Mouse (Mus musculus) kidney, adult 9 months (tissue): Measurements from ENCODE around the gene Mfng.
A peak's percentile ranks its signal among the peaks of the same experiment; 100 is the strongest.

ENCODE experiments used
- DNase-seq: peaks from one replicate; pipeline ENCODE4 v3.0.0; 2022

The Mfng gene

DNA sequence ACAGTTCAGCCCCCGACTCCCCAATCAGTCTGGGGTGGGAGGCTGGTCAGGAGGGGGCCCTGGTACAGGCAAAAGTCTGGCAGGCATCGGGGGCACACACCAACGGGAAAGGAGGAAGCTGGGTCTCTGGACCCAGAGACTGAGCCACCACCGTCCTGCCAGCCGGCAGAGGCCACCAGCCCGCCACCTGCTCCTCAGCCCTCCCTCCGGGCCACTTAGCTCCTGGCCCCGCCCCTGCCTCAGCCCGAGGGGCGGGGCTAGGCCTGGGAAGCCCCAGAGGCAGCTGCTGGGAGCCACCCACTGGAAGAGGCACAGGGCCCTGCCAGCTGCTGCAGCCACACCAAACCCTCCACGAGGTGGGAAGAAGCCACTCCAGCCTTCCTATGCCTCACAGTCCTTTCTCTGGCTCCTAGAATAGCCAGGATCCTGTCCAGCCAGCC, at the start of gene Mfng:
TSS of gene Mfng (minus strand) at position 186 of the 440 bp plus-strand sequence.
- peak; percentile 76 for DNase-seq

DNA sequence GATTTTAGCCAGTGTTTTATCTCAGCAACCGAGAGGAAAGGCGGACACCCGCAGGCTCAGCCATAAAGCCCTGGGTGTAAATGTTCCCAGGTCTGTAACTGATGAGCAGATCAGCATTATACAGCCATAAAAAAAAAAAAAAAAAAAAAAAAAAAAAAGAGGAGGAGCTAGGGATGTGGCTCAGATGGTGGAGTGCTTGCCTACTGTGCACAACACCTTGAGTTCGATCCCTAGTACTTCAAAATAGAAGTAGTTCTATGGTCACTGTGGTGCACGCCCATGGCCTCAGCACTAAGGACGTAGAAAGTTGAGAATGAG, 42.8 kb upstream of the Mfng start:
- no peak for DNase-seq

DNA sequence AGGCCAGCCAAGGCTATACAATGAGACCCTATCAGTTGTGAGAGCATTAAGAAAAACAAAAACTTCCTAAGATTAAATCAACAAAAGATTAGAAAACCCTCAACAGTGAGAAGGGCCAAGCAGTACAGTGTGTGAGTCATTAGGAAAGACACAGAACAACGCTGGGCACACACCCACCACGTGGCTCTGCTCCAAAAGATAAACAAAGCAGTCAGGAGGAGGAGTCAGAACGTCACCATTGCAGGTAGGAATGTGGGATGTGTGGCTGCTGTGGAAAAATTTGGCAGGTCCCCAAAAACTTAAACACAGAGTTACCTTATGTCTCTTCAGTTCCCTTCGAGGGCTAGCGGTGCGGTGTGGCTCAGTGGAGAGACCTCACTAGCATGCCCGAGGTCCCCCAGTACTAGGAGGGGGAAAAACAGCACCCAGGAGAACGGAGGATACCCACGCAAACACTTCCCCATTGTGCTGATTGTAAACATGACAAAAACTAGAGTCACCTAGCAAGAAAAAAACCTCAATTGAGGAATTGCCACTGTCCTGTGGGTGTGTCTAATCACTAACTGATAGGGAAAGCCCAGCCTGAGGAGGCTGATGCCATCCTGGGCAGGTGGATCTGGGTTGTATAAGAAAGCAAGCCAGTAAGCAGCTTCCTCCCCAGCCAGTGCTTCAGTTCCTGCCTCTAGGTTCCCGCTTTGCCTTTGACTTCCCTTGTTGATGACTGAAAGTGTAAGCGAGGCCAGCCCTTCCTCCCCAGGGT, 42.2 kb upstream of the Mfng start:
- DNase-seq = no peak

DNA sequence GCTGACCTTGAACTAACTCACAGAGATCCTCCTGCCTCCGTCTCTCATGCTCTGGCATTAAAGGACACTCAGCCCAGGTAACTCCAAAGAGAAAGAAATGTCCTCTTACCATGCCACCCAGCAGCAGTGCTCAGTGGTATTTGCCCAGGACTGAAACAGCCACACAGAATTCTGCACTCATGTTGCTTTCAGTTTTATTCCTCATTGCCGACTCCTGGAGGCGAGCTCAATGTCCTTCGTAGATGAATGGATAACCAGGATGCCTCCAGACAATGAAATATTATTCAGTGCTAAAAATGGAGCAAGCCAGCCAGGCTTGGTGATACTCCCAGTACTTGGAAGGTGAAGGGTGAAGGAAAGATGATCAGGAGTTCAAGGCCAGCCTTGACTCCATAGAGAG, 40.3 kb upstream of the Mfng start:
- no peak for DNase-seq

DNA sequence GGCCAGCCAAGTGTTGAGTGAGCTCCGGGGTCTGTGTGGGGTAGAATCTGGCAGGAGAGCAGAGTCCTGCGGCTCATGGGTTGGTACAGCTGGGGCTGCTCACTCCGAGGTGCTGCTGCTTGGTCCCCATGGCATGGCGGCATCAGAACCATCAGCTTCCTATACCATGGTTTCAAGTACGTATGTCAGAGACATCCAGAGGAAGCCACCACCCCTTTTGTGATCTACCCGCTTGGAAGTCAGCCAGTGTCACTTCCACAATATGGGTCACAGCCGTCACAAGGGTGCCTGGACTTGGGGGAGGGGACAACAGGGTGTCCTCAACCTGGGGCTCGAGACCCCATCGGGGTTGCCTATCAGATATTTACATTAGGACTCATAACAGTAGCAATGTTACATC, 36.9 kb upstream of the Mfng start:
- no peak for DNase-seq

DNA sequence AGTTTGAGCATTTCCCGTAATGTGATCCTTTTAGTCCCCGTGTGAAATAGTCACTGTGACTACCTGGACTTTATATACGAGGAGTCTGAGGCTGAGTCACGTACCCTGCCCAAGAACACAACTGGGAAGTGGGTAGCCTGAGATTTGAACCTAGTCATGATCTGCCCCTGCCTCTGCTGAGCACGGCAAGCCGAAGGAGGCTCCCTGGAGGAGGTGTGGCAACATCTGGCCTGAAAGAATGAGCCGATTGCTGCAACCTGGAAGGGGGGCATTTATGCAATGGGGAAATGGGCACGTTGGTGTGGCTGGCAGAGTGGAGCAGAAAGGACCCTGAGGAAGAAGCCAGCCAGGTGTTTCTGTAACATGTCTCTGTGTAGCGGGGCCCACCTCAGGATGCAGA, 36.5 kb upstream of the Mfng start:
- no peak for DNase-seq

DNA sequence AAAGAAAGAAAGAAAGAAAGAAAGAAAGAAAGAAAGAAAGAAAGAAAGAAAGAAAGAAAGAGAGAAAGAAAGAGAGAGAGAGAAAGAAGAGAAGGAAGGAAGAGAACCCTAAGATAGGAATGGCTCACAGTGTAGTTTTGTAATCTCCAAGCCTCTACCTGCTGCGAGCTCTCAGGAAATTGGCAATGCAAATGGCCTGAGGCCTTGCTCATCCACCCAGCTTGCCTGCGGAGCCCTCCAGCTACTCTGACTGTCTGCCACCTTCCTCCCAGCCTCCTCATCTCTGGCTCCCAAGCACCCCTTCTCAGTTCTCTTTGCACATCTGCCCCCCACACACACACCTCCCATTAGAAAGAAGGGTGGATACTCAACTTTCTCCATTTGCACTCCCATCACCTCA, 35.7 kb upstream of the Mfng start:
- DNase-seq = no peak

DNA sequence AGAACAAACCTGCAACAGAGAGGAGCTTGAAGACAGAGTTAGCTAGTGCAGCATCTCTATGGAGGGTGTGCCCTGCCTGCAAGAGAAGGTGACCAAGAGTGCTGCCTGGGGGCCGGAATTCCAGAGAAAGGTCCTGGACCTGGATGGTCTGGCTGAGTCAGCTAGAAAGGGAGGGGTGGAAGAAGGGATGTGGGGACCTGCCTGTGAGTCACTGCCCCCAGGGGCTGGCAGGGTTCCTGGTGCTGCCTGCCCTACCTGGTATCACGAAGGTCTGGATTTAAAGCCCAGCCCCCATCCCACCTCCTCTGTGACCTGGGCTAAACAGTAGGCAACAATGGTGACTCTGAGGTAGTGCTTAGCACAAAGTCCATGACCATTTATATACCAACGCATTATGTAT, 33.9 kb upstream of the Mfng start:
- no peak for DNase-seq

DNA sequence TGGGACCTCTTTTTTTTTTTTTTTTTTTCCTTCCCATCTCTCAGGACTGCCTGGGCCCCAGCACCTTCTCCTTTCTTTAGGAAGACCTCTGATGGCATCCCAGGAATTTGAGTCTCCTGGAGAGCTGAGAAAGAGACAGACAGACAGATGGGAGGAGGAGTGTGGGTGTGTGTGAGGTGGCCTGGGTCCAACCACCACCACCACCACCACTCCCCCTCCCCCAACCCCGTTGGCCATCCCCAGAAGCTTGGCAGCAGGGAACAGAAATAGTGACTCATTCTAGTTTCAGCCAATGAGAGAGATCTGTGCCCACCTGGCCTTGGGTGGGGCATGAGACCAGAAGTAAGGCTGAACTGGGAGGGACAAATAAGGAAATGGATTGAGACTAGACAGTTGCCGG, 33.3 kb upstream of the Mfng start:
- DNase-seq = no peak

DNA sequence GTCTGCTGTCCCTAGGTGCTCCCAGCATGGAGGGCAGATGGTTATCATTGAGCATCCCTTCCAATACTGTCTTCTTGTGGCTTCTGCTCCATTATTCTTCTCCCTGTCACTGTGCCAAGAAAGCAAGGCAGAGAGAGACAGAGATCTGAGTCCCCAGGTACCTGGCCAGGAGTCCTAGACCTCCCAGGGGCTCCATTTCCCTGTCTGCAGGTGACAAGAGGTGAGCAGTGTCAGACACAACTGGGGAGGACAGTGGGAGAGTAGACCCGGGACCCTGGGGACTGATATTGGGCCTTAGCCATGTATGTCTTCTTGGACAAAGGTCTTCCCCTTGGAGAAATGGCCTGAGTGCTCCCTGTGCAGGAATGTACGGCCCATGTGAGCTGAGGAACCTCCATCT, 32.1 kb upstream of the Mfng start:
- DNase-seq = no peak

DNA sequence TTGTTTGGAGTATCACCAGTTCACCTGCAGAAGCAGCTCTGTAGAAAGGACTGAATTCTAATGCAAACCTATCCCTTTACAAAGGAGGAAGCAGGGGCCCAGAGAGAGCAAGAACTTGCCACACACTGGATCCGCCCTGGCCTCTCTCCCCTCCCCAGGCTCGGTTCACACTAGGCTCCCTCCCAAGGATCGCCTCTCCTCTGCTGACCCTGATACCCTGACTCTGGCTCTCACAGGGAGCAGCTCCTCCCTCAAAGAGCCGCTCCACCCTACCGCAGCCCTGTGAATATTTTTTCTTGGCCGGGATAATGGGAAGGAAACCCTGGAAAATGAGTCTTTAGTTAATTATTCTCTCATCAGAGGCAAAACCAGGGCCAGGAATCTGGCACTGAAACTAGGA, 31.1 kb upstream of the Mfng start:
- peak; percentile 90 for DNase-seq

DNA sequence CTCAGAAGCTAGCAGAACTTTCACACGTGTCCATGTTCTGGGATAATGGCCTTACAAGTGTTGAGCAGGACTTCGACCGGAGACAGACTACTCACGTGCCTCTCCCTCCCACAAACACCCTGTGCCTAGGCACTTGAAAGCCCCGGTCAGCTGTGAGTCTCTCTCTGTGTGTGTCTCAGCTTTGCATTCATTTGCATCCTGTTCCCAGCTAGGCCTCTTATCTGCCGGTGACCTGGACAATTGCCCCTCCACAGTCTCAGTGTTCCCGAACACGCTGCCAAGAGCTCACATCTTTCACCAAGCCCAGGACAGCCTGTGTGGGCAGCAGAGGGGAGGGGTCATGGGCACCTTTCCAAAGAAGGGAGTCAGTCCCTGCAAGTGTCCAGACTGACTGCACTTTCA, 30.2 kb upstream of the Mfng start:
- DNase-seq = peak; percentile 86

DNA sequence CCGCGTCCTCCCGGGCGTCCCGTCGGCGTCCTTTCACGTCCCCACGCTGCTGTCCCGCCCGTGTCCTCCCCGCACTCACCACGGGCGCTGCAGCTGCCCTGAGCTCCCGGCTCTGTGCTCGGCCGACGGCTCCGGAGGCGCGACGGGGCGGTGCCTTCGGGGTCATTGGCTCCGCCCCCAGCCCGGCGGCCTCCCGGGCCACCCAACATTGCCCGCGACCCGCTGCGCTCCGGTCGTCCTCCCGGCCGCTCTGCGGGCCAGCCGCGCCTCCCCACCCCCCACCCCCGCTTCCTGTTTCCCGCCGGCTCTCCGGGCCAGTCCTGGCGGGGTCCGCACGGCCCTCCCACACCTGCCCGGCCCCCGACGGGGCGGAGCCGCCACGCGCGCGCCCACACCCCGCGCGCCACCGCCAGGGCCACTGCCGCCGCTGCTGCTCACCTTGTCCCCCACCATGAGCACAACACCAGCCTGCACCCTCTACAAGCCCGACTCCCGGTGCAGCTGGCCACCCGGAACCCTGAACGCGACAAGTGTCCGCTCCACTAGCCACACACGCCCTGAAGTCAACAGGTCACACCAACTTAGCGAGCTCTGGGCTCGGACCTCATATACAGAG, 29.6 kb upstream of the Mfng start, which contains the start of gene Card10:
TSS of gene Card10 (minus strand) at position 267 of the 616 bp plus-strand sequence.
- DNase-seq = peak; percentile 71

DNA sequence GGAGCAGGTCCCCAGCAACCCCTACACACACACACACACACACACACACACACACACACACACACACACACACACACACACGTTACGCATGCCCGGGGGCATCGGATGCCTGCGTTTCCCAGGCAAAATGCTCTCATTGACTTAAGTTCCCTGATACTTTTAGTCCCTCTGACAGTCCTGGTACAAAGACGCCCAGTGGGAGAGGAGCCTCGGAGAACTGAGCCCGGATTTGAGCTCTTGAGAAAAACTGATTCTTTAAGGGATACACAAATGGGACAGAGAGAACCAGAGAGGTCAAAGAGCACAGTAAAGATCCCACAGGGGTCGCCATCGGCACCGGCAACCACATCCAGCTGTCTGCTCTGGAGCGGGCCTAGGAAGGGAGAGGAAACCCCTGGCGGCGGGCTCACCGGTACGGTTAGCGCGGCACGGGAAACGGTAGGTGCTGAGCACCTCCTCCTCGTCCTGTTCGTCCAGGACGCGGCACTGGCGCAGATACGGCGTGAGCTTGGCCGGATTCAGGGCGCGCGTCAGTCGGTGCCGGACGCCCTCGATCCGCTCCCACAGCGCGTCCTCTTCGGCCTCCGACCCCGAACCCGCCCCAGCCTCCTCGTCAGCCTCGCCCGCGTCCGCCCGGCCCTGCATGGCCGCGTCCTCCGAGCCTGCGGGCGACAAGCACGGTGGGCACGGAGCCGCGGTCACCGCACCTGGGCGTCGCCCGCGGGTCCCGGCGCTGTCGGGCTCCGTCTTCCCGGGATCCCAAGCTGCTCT, 28.9 kb upstream of the Mfng start:
- DNase-seq = no peak

DNA sequence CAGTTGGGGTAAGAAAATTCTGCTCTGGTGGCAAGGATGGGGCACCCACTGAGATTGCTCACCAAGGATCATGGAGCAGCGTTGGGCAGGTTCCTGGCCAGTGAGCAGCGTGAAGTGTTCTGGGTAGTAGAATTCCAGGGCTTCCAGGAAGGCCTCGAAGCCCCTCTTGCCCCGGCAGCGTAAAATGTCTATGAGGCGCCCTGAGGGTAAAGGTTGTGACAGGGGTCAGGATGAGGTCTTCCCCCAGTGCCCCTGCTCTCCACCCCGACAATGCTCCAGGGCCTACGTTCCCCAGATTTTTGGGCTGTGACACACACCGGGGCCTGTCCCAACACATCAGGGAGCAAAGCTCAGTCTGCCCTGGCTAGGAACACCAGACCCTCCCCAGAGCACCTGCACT, 28.3 kb upstream of the Mfng start:
- no peak for DNase-seq

DNA sequence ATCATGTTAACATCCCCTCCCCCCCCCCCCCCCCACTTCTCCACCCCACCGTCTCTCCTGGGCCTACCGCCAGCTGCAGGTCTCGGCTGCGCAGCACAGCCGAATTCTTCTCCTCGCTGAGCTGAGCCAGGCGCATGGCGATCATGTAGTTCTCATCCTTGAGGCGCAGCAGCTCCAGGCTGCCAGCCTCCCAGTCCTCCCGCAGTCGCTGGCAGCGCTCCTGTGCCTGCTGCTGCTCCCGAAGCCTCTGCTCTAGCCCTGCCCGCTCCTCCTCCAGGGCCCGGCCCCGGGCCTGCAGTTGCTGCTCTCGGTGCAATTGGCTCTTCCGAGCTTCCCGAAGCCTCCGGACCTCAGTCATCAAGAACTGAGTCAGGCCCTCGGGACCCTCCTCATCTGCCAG, 25.8 kb upstream of the Mfng start:
- DNase-seq = no peak

DNA sequence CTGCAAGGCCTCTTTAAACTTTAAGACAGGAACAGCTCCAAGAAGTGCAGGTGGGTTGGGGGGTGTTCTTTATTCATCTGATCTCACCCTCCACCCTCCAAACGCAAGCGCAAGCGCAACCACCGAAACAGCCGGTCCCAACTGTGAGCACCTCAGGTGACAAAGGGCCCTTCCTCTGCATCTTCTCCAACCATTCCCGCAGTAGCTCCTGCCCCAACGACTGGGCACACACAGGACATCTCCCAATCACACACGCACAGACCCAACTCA, 23.7 kb upstream of the Mfng start:
- DNase-seq = no peak

DNA sequence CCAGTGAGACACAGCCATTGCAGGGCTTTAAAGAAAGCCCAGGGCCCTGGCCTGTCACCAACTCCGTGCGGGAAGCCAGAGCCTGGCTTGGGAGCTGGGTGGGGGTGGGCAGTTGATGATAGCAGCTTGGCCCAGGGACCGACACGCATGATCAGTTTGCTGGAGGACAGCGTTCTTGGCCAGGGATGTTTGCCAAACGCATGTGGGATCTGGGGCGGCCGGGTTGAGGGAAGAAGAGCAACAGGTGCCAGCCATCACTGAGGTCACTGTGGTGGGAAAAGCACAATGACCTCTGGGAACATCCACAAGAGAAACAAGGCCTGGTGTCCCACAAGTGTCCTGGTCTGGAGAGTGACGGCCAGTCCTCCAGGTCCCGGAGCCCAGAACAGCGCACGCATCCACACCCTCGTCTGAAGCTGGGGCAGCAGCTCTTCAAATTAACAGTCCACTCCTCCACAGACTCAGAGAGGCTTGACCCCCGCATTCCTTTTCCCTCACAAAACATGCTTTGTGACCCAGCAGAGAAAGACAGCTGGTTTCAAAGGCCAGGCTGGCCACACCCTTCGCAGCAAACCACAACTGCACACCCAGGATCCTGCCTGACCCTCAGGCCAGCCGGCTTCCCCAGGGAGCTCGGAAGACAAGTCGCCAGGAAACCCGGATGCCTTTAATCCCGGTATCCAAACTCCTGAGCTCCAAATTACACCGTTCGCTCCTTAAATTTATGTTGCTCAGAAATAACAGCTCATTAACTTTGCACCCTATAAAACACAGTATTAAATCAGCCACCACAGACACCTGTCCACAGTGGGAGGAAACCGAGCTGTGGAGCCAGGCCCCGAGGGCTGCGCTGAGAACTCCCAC, 23.2 kb upstream of the Mfng start:
- peak; percentile 81 for DNase-seq

DNA sequence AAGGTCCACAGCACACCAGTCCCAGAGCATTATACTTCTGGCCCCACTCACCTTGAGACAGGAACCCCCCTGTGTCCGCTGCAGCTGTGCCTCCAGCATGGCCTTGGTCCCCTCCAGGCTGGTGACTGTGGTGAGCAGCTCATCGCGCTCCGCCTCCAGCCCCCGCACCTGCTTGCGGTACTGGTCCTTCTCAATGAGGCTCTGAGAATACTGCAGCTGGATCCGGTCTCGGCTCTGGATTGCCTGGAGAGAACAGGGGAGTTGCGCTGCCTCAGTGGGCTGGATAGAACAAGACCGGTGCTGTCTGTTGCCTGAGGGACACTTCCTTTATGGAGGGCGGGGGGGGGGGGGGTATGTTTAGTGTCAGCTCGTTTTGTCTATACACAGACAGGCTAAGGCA, 17.7 kb upstream of the Mfng start:
- DNase-seq = no peak

DNA sequence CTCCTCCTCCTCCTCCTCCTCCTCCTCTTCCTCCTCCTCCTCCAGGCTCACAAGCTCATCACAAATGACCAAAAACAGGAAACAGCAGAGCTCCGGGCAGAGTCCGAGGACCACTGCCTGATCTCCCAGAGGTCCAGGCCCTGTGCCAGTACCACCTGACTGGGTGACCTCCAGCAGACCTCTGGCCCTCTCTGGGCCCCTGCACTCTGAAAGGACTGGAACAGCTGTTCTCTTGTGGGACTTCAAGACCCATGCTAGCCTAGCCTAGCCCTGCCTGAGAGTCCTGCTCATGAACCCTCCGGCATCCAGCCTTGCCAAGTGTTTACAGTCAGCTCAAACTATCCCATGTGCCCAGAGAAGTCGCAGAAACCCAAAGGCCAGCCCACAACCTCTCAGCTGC, 17.2 kb upstream of the Mfng start:
- DNase-seq = peak; percentile 97

DNA sequence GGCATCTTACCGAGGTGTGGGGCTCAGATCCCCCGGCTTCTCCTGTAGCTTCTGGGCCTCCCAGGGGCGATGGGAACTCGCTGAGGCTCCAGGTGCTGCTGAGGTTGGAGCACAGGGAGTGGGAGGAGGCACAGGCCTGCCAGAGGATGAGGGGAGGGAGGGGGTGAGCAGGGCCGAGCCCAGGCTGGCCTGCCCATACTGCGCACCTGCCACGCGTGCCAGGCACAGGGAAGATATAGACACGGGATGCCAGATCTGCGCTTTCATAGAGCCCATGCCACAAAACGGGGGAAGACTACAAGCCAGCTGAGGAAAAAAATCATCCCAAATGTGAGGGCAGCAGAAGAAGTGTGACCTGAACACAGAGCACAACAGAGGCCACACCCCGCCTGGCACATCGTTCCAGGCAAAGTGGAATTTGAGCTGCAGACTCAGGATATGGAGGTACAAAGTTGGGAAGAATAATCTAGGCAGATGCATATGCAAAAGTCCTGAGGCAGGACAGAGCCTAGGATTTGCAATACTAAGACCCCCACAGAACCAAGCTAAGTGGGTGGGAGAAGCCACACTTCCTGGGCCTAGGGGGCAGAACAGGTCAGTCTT, 16.5 kb upstream of the Mfng start:
- no peak for DNase-seq

DNA sequence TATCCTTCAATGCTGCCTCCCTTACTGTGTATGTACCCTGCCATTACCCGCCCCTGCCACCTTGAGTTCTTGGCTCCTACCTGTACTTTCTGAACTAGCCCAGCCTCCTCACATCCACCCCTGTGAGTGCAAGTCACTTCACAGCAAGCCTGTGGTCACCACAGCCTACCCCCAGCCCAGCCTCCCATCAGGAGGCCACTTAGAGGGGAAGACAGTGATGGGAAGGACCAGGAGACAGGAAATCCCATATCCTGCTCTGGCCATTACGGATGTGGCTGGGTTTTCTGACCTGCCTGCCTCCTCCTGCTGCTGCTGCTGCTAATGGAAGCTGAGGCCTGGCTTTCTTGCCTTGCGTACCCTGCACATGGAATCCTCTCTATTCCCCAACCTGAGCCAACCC, 14.8 kb upstream of the Mfng start:
- DNase-seq = no peak

DNA sequence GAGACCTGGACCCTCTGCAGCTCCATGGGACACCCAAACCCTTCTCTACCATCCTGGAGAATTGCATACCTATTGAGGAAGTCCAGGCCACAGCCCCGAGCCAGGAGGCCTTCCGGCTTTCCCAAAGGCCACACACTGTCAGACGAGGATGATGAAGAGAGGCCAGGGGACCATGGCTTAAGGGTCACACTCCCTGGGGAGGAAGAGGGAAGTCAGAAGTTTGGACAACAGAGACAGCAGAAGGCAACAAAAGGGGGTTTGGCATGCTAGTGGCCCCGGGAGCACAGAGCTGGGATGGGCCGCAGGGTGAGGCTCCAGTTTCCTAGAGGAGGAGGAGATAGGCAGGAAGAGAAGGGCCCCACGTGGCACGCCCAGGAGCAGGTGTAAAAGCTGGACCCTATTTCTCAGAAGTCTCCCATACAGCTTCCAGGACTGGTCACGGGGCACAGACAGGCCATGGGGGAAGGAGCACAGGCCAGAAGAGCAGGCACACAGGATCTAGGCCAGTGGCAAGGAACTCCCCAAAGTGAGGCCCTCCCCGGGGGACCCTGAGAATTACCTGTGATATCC, 14.1 kb upstream of the Mfng start:
- DNase-seq = peak; percentile 68
